Mouse (Mus musculus) heart, postnatal 0 days (tissue): ENCODE data around the gene Rbms1.

Source experiments
- CTCF ChIP-seq: IDR thresholded peaks from 2 replicates; pipeline ENCODE4 v1.5.1; 2016; ENCODE audit warnings: antibody characterized with exemption, control low read depth, low read depth
- EP300 ChIP-seq: IDR thresholded peaks from 2 replicates; pipeline ENCODE4 v1.6.1; 2016; ENCODE audit warnings: antibody characterized with exemption, low read depth

DNA sequence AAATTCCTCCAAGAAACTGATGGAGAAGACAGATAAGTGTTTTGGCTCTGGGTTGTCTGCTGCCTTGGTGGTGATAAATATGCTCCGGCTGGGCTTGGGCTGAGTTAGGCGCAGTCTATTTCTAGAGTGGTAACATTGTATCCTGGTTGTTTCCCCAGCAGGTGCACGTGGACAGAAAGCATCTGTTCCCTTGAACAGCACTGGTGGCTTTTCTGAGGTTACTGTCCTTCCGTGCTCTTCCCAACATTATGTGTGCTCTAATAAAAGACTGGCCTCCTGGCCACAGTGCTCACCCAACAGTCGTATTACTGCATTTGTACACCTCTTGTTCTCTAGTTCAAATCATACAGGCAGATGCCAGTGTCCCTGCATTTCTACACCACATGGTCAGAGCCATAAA lies 250.1 kb downstream of the Rbms1 start:
- TF ChIP-seq CTCF (no peak), EP300 (no peak)
